Mouse (Mus musculus) adrenal gland, adult 8-10 months (tissue): ENCODE measurements around the gene Lin54. TPM values are rescaled to one million over a fixed set of nuclear protein-coding genes. Genes with fewer than 3 reads are reported as not detected.
A peak's percentile ranks its signal among the peaks of the same experiment; 100 is the strongest.

Experiments
- DNase-seq: peaks from one replicate; pipeline ENCODE4 v3.0.0; 2022
- total RNA-seq, 4 experiments: library from RNA; stranded (reverse); gene quantifications; 2 replicates each; pipeline ENCODE4 v1.2.4; 2022

The Lin54 gene
- 10 to 100 TPM in 3 of 4 experiments, 1 to 10 TPM in 1; 9.6 to 14.9 (median 10.3) TPM for total RNA-seq

- DNase-seq, result peak; percentile 89
These were observed at the start of gene Lin54 for GRCm38 (mm10) chr5:100500458-100500961. Gene Lin54, minus strand, starts transcription at chr5:100500639.

GRCm38 (mm10) chr5:100550151-100550550 is 49.7 kb upstream of the Lin54 start:
- no peak for DNase-seq

GRCm38 (mm10) chr5:100549311-100549710 is 48.9 kb upstream of the Lin54 start:
- no peak for DNase-seq

- no peak for DNase-seq
These were observed 47.8 kb upstream of the Lin54 start for GRCm38 (mm10) chr5:100548236-100548635.

GRCm38 (mm10) chr5:100546294-100547080 is 46.0 kb upstream of the Lin54 start:
- no peak for DNase-seq

- DNase-seq, result no peak
These were observed 36.2 kb upstream of the Lin54 start for GRCm38 (mm10) chr5:100536638-100537037.

- DNase-seq, result no peak
These were observed 35.4 kb upstream of the Lin54 start for GRCm38 (mm10) chr5:100535826-100536225.

- no peak for DNase-seq
These were observed 25.7 kb upstream of the Lin54 start for GRCm38 (mm10) chr5:100526164-100526563.

- DNase-seq, result no peak
These were observed 25.2 kb upstream of the Lin54 start for GRCm38 (mm10) chr5:100525620-100526019.

GRCm38 (mm10) chr5:100524921-100525320 is 24.5 kb upstream of the Lin54 start:
- DNase-seq, result no peak

GRCm38 (mm10) chr5:100523331-100523730 is 22.9 kb upstream of the Lin54 start:
- no peak for DNase-seq

GRCm38 (mm10) chr5:100520223-100520622 is 19.8 kb upstream of the Lin54 start:
- no peak for DNase-seq

- DNase-seq, result no peak
These were observed 18.6 kb upstream of the Lin54 start for GRCm38 (mm10) chr5:100519027-100519411.

- DNase-seq, result peak; percentile 97
These were observed 17.9 kb upstream of the Lin54 start, which contains the start of gene Cops4 for GRCm38 (mm10) chr5:100518049-100519026. Gene Cops4, plus strand, starts transcription at chr5:100518309.

- no peak for DNase-seq
These were observed 12.1 kb upstream of the Lin54 start for GRCm38 (mm10) chr5:100512576-100512975.

GRCm38 (mm10) chr5:100509247-100509646 is 8.8 kb upstream of the Lin54 start:
- no peak for DNase-seq

GRCm38 (mm10) chr5:100501267-100501666 is 828 bp upstream of the Lin54 start:
- DNase-seq, result no peak

- DNase-seq, result peak; percentile 33
These were observed 571 bp downstream of the Lin54 start for GRCm38 (mm10) chr5:100499831-100500304.

- no peak for DNase-seq
These were observed 1.2 kb downstream of the Lin54 start for GRCm38 (mm10) chr5:100499243-100499642.

- peak; percentile 80 for DNase-seq
These were observed 1.8 kb downstream of the Lin54 start for GRCm38 (mm10) chr5:100498436-100499180.

GRCm38 (mm10) chr5:100491704-100492103 is 8.7 kb downstream of the Lin54 start:
- no peak for DNase-seq

- no peak for DNase-seq
These were observed 11.1 kb downstream of the Lin54 start for GRCm38 (mm10) chr5:100489340-100489739.
